Mouse (Mus musculus): Measurements from ENCODE around the gene Rara.

DNA sequence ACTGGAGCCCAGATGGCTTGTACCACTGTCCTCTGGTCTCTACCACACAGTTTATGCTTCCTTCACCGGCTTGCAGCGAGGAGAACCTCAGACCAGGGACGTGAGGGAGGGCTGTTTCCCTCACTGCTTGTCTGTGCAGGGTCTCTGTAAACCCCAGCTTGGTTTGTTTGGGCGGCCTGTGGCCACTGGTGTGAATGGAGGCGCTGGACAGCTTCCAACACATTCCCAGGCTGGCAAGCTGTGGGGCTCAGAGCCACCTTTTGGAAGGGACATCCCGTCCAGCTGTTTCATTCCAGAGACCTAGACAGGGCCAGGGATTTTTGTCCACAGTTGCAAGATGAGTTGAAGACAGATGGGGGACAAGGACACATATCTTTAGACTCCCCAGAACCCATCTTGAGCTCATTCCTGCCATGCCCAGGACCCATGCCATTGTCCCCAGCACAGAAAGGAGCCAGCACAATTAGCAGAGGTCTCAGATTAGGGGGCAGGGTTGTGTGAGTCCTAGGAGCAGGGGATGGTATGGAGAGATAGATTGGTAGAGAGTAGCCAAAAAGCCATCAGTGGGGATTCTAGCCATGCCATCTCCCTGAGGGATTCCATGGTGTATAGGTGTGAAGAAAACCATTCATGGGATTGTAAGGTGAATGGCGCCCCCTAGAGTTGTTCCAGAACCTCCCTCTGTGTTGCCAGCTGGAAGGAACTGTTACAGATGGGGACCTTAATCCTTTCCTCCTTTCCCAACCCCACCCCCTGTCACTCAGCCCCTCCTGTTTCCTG, 4.1 kb downstream of the Rara start:
- TF ChIP-seq POLR2A (IDR thresholded peaks at IDR 0.05; ENCODE audit: control insufficient read depth in 1 of 2, insufficient read depth in 1 of 2, low read depth in 1 of 2, low read length in 2 of 2, poor library complexity in 1 of 2) (no peak), POLR2AphosphoS5 (IDR thresholded peaks at IDR 0.05; ENCODE audit: borderline replicate concordance, low read depth, low read length) (no peak), MAFK (IDR thresholded peaks at IDR 0.05; ENCODE audit: borderline replicate concordance, low read depth, low read length) (no peak), CHD1 (IDR thresholded peaks at IDR 0.05; ENCODE audit: low read depth, low read length) (no peak), GABPA (IDR thresholded peaks at IDR 0.05; ENCODE audit: low read depth, low read length) (no peak), TAL1 (IDR thresholded peaks at IDR 0.05; ENCODE audit: low read length) (no peak), CTCF (IDR thresholded peaks at IDR 0.05 in 2 of 3, conservative IDR thresholded peaks at IDR 0.05 in 1 of 3; ENCODE audit: control insufficient read depth in 1 of 3, insufficient read depth in 1 of 3, low read depth in 2 of 3, low read length in 3 of 3, poor library complexity in 1 of 3, severe bottlenecking in 1 of 3) (peak; percentile 20 to 32 (median 24); a peak in 4 of 6 replicates), EP300 (IDR thresholded peaks at IDR 0.05; ENCODE audit: low read depth in 1 of 2, low read length in 2 of 2) (no peak), ELF1 (IDR thresholded peaks at IDR 0.05; ENCODE audit: low read depth, low read length) (no peak), ZMIZ1 (IDR thresholded peaks at IDR 0.05; ENCODE audit: low read depth, low read length) (no peak), GATA1 (IDR thresholded peaks at IDR 0.05; ENCODE audit: low read depth, low read length) (no peak)
